Mouse (Mus musculus): Measurements from ENCODE around the gene Lama2. TPM values are rescaled to one million over a fixed set of nuclear protein-coding genes. Genes with fewer than 3 reads are reported as not detected.
A peak's percentile ranks its signal among the peaks of the same experiment; 100 is the strongest.

The Lama2 gene
- polyA plus RNA-seq, 1 experiment, result 2.7 TPM

DNA sequence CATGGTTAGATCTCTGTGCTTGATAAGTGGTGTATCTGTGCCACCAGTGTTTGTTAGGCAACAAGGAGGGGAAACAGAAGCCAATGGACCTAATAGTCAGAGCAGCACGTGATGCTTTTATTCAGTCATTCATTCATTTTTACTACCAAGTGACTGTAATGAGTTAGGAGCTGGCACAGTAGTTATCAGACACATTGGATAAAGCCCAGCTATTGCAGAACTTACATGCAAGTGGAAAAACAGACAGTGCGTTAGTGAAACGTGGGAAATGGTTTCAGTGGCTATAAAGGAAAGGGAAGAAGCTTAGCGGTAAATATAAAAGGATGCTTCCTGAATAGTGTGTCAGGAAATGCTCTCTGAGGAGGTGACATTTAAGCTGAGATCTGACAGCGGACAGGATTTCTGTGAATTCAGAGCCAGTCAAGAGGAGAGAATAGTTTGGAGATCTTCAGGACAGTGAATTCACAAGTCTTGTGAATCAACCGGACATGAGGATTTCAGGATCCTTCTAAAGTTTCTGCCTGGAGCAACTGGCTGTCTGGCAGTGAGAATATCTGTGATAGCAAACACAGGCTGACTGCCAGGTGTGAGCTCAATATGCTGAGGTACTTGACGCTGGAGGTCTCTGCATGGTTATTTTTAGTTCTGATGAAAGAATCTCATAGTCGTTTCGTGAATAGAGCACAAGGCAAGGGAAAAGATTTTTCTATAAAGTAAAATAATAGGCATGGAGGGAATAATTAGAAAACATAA, 2.3 kb upstream of the Lama2 start:
- no peaks in the 10 kb centered on the region for H3K27me3 ChIP-seq (ENCODE audit: control insufficient read depth, insufficient read depth, low read length)
- H3K4me1 ChIP-seq (ENCODE audit: control insufficient read depth, insufficient read depth, insufficient read length), result no peaks in the 10 kb centered on the region
- WGBS, result 68% methylated on average over 9 of the region's 9 CpGs
- no peaks in the 10 kb centered on the region for H3K36me3 ChIP-seq (ENCODE audit: control insufficient read depth, insufficient read depth, low read length)
- no peak overlapping the region for H3K4me3 ChIP-seq (ENCODE audit: extremely low read depth, insufficient read depth, insufficient read length)
- no peak overlapping the region for H3K27ac ChIP-seq (ENCODE audit: insufficient read depth, low read length)
- no peak for TF ChIP-seq POLR2A (IDR thresholded peaks at IDR 0.05; ENCODE audit: low read depth, low read length)
- TF ChIP-seq CTCF (IDR thresholded peaks at IDR 0.05; ENCODE audit: extremely low read depth, insufficient read depth, insufficient read length, insufficient replicate concordance), result no peak
- DNase-seq (ENCODE audit: low read depth in 1 of 2, low spot score in 2 of 2), result no peak

DNA sequence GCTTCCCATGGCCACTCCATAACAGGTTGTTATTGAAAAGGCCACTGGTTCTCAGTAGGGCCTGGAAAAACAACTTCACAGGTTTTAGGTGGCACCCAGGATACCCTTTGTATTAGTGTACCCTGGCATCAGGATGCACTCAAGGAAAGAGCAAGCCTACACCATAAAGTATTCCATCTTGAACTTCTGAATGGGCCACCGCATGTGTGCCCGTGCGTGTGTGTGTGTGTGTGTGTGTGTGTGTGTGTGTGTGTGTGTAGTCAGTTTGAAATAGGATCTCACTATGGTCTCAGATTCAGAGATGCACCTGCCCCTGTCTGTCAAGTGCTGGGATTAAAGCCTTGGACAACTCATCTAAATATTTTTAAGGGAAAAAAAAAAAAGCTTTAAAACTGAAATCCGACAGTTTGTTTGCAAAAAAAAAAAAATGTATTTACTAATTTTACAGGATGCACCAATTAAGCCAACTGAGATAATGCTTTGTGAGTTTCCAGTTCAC, 2.0 kb downstream of the Lama2 start:
- no peaks in the 10 kb centered on the region for H3K36me3 ChIP-seq (ENCODE audit: control insufficient read depth, insufficient read depth, low read length)
- H3K4me1 ChIP-seq (ENCODE audit: control insufficient read depth, insufficient read depth, insufficient read length), result no peaks in the 10 kb centered on the region
- no peak overlapping the region for H3K4me3 ChIP-seq (ENCODE audit: extremely low read depth, insufficient read depth, insufficient read length)
- TF ChIP-seq CTCF (IDR thresholded peaks at IDR 0.05; ENCODE audit: extremely low read depth, insufficient read depth, insufficient read length, insufficient replicate concordance) (no peak), POLR2A (IDR thresholded peaks at IDR 0.05; ENCODE audit: low read depth, low read length) (no peak)
- WGBS, result 90% methylated on average over 4 of the region's 4 CpGs
- DNase-seq (ENCODE audit: low read depth in 1 of 2, low spot score in 2 of 2), result no peak
- H3K27me3 ChIP-seq (ENCODE audit: control insufficient read depth, insufficient read depth, low read length), result no peaks in the 10 kb centered on the region
- H3K27ac ChIP-seq (ENCODE audit: insufficient read depth, low read length), result no peak overlapping the region

DNA sequence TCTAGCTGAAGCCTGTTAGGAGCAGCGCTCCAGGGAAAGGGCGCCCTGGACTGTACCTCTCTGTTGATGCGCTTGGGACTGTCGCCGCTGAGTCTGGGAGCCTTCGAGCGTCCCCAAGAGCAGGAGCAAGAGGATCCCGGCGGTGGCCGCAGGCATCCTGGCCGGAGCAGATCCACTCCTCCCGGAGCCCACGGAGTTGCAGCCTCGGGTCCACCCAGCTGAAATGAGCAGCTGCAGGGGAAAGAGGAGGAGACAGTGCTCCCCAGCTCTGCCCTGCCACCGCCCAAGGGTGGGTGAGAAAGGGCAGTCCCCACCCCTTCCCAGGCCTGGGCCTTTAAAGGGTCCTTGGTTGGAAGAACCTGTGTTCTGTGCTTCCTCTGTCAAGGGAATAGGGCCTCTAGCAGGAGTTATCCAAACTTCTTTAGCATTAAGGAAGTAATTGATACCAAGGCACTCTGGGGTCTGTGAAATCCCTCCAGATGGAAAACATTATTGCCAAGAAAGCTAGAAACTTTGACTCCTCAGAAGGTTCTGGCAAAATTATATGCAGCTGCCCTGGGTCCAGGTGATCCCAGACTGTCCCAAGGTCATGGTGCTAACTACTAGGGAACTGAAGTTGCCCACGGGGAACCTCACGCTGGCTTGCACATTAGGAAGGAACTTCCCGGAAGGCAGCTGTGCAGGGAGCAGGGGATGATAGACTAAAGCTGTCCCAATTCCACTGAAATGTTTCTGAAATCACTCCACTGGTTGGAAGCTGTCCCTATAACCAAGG, 2.7 kb downstream of the Lama2 start:
- H3K36me3 ChIP-seq (ENCODE audit: control insufficient read depth, insufficient read depth, low read length), result no peaks in the 10 kb centered on the region
- TF ChIP-seq CTCF (IDR thresholded peaks at IDR 0.05; ENCODE audit: extremely low read depth, insufficient read depth, insufficient read length, insufficient replicate concordance) (no peak), POLR2A (IDR thresholded peaks at IDR 0.05; ENCODE audit: low read depth, low read length) (no peak)
- peak overlapping the region; percentile 6; the same call in 1 of the 2 replicates for H3K4me3 ChIP-seq (ENCODE audit: extremely low read depth, insufficient read depth, insufficient read length)
- H3K27me3 ChIP-seq (ENCODE audit: control insufficient read depth, insufficient read depth, low read length), result no peaks in the 10 kb centered on the region
- DNase-seq (ENCODE audit: low read depth in 1 of 2, low spot score in 2 of 2), result peak in 1 of 2 experiments; percentile 2
- no peaks in the 10 kb centered on the region for H3K4me1 ChIP-seq (ENCODE audit: control insufficient read depth, insufficient read depth, insufficient read length)
- 28% methylated on average over 18 of the region's 18 CpGs for WGBS
- no peak overlapping the region for H3K27ac ChIP-seq (ENCODE audit: insufficient read depth, low read length)

DNA sequence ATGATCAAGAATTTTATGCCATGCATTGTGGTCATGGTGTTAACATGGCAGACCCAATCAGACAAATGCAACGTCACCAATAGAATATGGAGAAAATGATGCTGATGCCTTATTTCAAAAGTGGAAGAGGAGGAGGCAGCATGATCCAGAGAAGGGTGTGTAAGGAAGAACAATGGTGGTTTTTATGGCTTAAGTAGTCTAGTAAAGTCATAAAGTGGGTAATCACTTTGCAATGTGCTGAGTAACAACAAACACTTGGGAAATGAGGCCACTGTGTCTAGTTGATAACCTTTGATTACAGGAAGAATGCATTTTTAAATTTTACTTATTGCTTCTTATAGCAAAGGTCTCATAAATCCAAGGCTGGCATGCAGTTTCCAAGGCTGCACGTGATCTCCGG, 23.9 kb downstream of the Lama2 start:
- Histone ChIP-seq H3K4me3 (ENCODE audit: extremely low read depth, insufficient read depth, insufficient read length) (no peak overlapping the region), H3K36me3 (ENCODE audit: control insufficient read depth, insufficient read depth, low read length) (no peaks in the 10 kb centered on the region), H3K27ac (ENCODE audit: insufficient read depth, low read length) (no peak overlapping the region), H3K27me3 (ENCODE audit: control insufficient read depth, insufficient read depth, low read length) (no peaks in the 10 kb centered on the region), H3K4me1 (ENCODE audit: control insufficient read depth, insufficient read depth, insufficient read length) (no peaks in the 10 kb centered on the region)
- DNase-seq (ENCODE audit: low read depth in 1 of 2, low spot score in 2 of 2), result no peak
- no peak for TF ChIP-seq POLR2A (IDR thresholded peaks at IDR 0.05; ENCODE audit: low read depth, low read length)
- TF ChIP-seq CTCF (IDR thresholded peaks at IDR 0.05; ENCODE audit: extremely low read depth, insufficient read depth, insufficient read length, insufficient replicate concordance), result no peak
- WGBS, result 85% methylated on average over 3 of the region's 3 CpGs

DNA sequence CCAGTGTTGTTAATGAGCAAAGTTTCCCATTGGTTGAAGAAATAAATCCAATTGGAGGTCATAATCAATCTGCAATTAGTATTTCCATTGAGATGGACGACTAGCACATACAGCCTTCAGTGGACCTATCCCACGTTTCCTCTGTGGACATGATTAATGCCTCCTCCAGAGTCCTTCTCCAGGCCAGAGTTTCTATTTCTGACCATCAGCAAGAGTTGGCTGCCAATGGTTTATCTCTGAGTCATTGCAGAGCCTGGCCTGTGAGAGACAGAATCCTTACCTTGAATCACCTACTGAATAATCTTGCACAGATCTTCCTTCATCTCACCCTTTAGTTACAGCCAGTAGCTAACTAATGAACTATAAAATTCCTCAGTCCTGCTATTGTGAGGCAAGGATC, 86.3 kb downstream of the Lama2 start:
- H3K27ac ChIP-seq (ENCODE audit: insufficient read depth, low read length), result no peak overlapping the region
- TF ChIP-seq POLR2A (IDR thresholded peaks at IDR 0.05; ENCODE audit: low read depth, low read length), result no peak
- no peak for TF ChIP-seq CTCF (IDR thresholded peaks at IDR 0.05; ENCODE audit: extremely low read depth, insufficient read depth, insufficient read length, insufficient replicate concordance)
- 72% methylated on average over 2 of the region's 2 CpGs for WGBS
- no peak overlapping the region for H3K4me3 ChIP-seq (ENCODE audit: extremely low read depth, insufficient read depth, insufficient read length)
- H3K27me3 ChIP-seq (ENCODE audit: control insufficient read depth, insufficient read depth, low read length), result no peaks in the 10 kb centered on the region
- H3K36me3 ChIP-seq (ENCODE audit: control insufficient read depth, insufficient read depth, low read length), result no peaks in the 10 kb centered on the region
- no peaks in the 10 kb centered on the region for H3K4me1 ChIP-seq (ENCODE audit: control insufficient read depth, insufficient read depth, insufficient read length)
- DNase-seq (ENCODE audit: low read depth in 1 of 2, low spot score in 2 of 2), result no peak

DNA sequence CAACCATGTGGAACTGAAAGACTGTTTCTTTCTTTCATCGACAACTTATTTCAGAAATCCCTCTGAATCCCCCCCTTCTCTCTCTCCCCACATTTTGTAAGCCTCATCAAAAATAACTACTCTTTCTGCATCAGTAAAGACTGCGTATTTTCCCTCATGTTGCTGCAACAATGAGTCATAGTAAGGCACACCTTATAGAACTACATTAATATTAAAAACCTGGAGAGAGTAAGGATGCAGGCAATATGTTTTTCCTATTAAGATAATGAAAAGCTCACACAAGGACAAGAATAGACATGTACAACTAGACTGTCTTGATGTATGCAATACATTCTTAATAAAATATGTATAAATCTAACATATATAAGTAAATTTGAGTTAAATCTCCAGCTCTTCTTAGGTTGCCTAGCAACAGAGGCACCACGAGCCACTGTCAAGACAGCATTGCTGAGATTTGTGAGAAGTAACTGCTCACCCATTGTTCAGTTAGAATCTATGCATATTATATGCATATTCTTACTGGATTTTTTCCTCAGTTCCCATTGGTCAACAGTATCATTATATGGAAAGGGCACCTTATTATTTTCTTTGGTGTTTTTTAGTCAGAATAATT, 110.6 kb downstream of the Lama2 start:
- H3K27ac ChIP-seq (ENCODE audit: insufficient read depth, low read length), result no peak overlapping the region
- no peaks in the 10 kb centered on the region for H3K27me3 ChIP-seq (ENCODE audit: control insufficient read depth, insufficient read depth, low read length)
- TF ChIP-seq POLR2A (IDR thresholded peaks at IDR 0.05; ENCODE audit: low read depth, low read length) (no peak), CTCF (IDR thresholded peaks at IDR 0.05; ENCODE audit: extremely low read depth, insufficient read depth, insufficient read length, insufficient replicate concordance) (no peak)
- H3K36me3 ChIP-seq (ENCODE audit: control insufficient read depth, insufficient read depth, low read length), result no peaks in the 10 kb centered on the region
- DNase-seq (ENCODE audit: low read depth in 1 of 2, low spot score in 2 of 2), result no peak
- H3K4me1 ChIP-seq (ENCODE audit: control insufficient read depth, insufficient read depth, insufficient read length), result no peaks in the 10 kb centered on the region
- no peak overlapping the region for H3K4me3 ChIP-seq (ENCODE audit: extremely low read depth, insufficient read depth, insufficient read length)
- 78% methylated on average over 3 of the region's 3 CpGs for WGBS

Measured in spleen, adult 2 months (tissue).